ENCODE assay signal across 29 mouse cellular contexts in genomic region chr17:5814641-5814920, GRCm38 (mm10). TPM values are rescaled to one million over a fixed set of nuclear protein-coding genes. Genes with fewer than 3 reads are reported as not detected.
DNase-seq lines count a peak whose midpoint lies in the region; ATAC-seq and TF ChIP-seq lines count a peak whose summit lies in the region.
"Had no signal": no experiment of that assay in that cellular context is flagged by ENCODE, and none has a peak within 500 bp of the region (broad histone marks: within the 10 kb centered on the region; RNA-seq: fewer than 3 reads in every experiment).

No protein-coding gene starts in this region.

- peaks cover 9% of the 10 kb centered on the region; the same call in 1 of the 2 replicates for H3K4me1 ChIP-seq in spleen, adult 2 months (ENCODE audit: control insufficient read depth, insufficient read depth, insufficient read length)
- peaks cover 6% of the 10 kb centered on the region for H3K4me1 ChIP-seq in forebrain, embryonic 15.5 days
- H3K4me1 ChIP-seq in forebrain, postnatal 0 days (ENCODE audit: insufficient read depth) = no peaks in the 10 kb centered on the region

- H3K27ac ChIP-seq in gastrocnemius, adult 2 months = peak overlapping the region; percentile 40
- H3K27ac ChIP-seq in spleen, adult 2 months (ENCODE audit: insufficient read depth, low read length) = peak overlapping the region; percentile 44; the same call in 1 of the 2 replicates
- peak overlapping the region; percentile 91 for H3K27ac ChIP-seq in macrophage
- H3K27ac ChIP-seq in forebrain, embryonic 15.5 days (replicated peaks) = no peak overlapping the region
- H3K27ac ChIP-seq in forebrain, postnatal 0 days (ENCODE audit: low read depth, low read length) = no peak overlapping the region
- H3K27ac ChIP-seq: embryonic facial prominence, embryonic 12.5 days; kidney, embryonic 15.5 days; layer of hippocampus, adult 2 months; left cerebral cortex, adult 2 months; liver, embryonic 12.5 days; midbrain, embryonic 12.5 days; neural tube, embryonic 13.5 days had no signal

- no peak overlapping the region for H3K4me2 ChIP-seq in forebrain, embryonic 15.5 days (replicated peaks)
- H3K4me2 ChIP-seq in forebrain, postnatal 0 days (ENCODE audit: low read depth) = no peak overlapping the region
- H3K4me2 ChIP-seq: embryonic facial prominence, embryonic 12.5 days; kidney, embryonic 15.5 days; liver, embryonic 12.5 days; midbrain, embryonic 12.5 days; neural tube, embryonic 13.5 days had no signal

- no peak for DNase-seq in gastrocnemius, adult 2 months
- no peak for DNase-seq in gastrocnemius, postnatal 25 days
- no peak for DNase-seq in spleen, adult 2 months (ENCODE audit: low read depth in 1 of 2, low spot score in 2 of 2)
- no peak for DNase-seq in spleen, adult 12 weeks (ENCODE audit: low spot score)
- no peak for DNase-seq in forebrain, postnatal 0 days
- no peak for DNase-seq in left cerebral cortex, postnatal 14 days (ENCODE audit: low spot score in 2 of 2)
- DNase-seq: adrenal gland, postnatal 25 days; cerebellum, adult 18-20 months; cerebellum, postnatal 10 days; gastrocnemius, postnatal 36 days; kidney, adult 18-20 months; kidney, postnatal 36 days; left cerebral cortex, postnatal 4 days; liver, postnatal 0 days; right cerebral cortex, postnatal 25 days; spleen, adult 18-20 months; thymus, adult 2 months; thymus, postnatal 36 days had no signal

- intact Hi-C loops in gastrocnemius, adult 2 months (cut with DNase I) = no loop called here
- intact Hi-C loops in left cerebral cortex, postnatal 14 days (cut with DNase I) = no loop called here

- ATAC-seq in forebrain, embryonic 15.5 days (replicated peaks) = no peak
- ATAC-seq in forebrain, postnatal 0 days = no peak
- ATAC-seq: hindbrain, embryonic 16.5 days; liver, embryonic 12.5 days had no signal

- no peak for TF ChIP-seq POLR2A in spleen, adult 2 months (IDR thresholded peaks at IDR 0.05; ENCODE audit: low read depth, low read length)

- no peaks in the 10 kb centered on the region for H3K9me3 ChIP-seq in forebrain, embryonic 15.5 days
- no peaks in the 10 kb centered on the region for H3K9me3 ChIP-seq in forebrain, postnatal 0 days (ENCODE audit: low read length)
- H3K9me3 ChIP-seq: embryonic facial prominence, embryonic 12.5 days; kidney, embryonic 15.5 days; liver, embryonic 12.5 days; neural tube, embryonic 13.5 days had no signal

- TF ChIP-seq CTCF in gastrocnemius, adult 2 months (IDR thresholded peaks at IDR 0.05) = no peak
- no peak for TF ChIP-seq CTCF in spleen, adult 2 months (IDR thresholded peaks at IDR 0.05; ENCODE audit: extremely low read depth, insufficient read depth, insufficient read length, insufficient replicate concordance)
- no peak for TF ChIP-seq CTCF in forebrain, postnatal 0 days (IDR thresholded peaks at IDR 0.05; ENCODE audit: low read depth)

- no peaks in the 10 kb centered on the region for H3K36me3 ChIP-seq in spleen, adult 2 months (ENCODE audit: control insufficient read depth, insufficient read depth, low read length)
- H3K36me3 ChIP-seq in macrophage (ENCODE audit: inconsistent target) = no peaks in the 10 kb centered on the region
- H3K36me3 ChIP-seq in forebrain, embryonic 15.5 days = no peaks in the 10 kb centered on the region
- H3K36me3 ChIP-seq in forebrain, postnatal 0 days (ENCODE audit: insufficient read depth) = no peaks in the 10 kb centered on the region
- H3K36me3 ChIP-seq: embryonic facial prominence, embryonic 12.5 days; G1E; kidney, embryonic 15.5 days; liver, embryonic 12.5 days; midbrain, embryonic 12.5 days; neural tube, embryonic 13.5 days had no signal

- H3K4me3 ChIP-seq in gastrocnemius, adult 2 months = no peak overlapping the region
- no peak overlapping the region for H3K4me3 ChIP-seq in spleen, adult 2 months (ENCODE audit: extremely low read depth, insufficient read depth, insufficient read length)
- no peak overlapping the region for H3K4me3 ChIP-seq in macrophage (ENCODE audit: inconsistent target)
- no peak overlapping the region for H3K4me3 ChIP-seq in forebrain, embryonic 15.5 days
- no peak overlapping the region for H3K4me3 ChIP-seq in forebrain, postnatal 0 days (ENCODE audit: low read depth, low read length)
- H3K4me3 ChIP-seq: embryonic facial prominence, embryonic 12.5 days; kidney, embryonic 15.5 days; layer of hippocampus, adult 2 months; left cerebral cortex, adult 2 months; liver, embryonic 12.5 days; midbrain, embryonic 12.5 days; neural tube, embryonic 13.5 days had no signal

- no peaks in the 10 kb centered on the region for H3K79me2 ChIP-seq in macrophage (ENCODE audit: inconsistent target)

- 16% methylated on average over 1 of the region's 1 CpGs for WGBS in spleen, adult 2 months
- 16% methylated on average over 1 of the region's 1 CpGs for WGBS in macrophage (ENCODE audit: missing documents)
- 80% methylated on average over 1 of the region's 1 CpGs for whole genome bisulfite sequencing in forebrain, embryonic 15.5 days
- 63% methylated on average over 1 of the region's 1 CpGs for WGBS in forebrain, postnatal 0 days

- H3K9ac ChIP-seq in forebrain, embryonic 15.5 days (replicated peaks) = no peak overlapping the region
- H3K9ac ChIP-seq in forebrain, postnatal 0 days = no peak overlapping the region
- H3K9ac ChIP-seq: embryonic facial prominence, embryonic 12.5 days; kidney, embryonic 15.5 days; liver, embryonic 12.5 days; liver, postnatal 0 days; midbrain, embryonic 12.5 days; neural tube, embryonic 13.5 days had no signal

- no peaks in the 10 kb centered on the region for H3K27me3 ChIP-seq in spleen, adult 2 months (ENCODE audit: control insufficient read depth, insufficient read depth, low read length)
- no peaks in the 10 kb centered on the region for H3K27me3 ChIP-seq in forebrain, embryonic 15.5 days
- no peaks in the 10 kb centered on the region for H3K27me3 ChIP-seq in forebrain, postnatal 0 days (ENCODE audit: insufficient read depth, low read length)
- H3K27me3 ChIP-seq: embryonic facial prominence, embryonic 12.5 days; kidney, embryonic 15.5 days; liver, embryonic 12.5 days; midbrain, embryonic 12.5 days; neural tube, embryonic 13.5 days had no signal

RNA-seq across cellular contexts. Expression of gene Snx9, which starts 26.5 kb away (rescaled TPM):
- 10 to 100 TPM; 22.9 to 29.6 TPM for total RNA-seq in gastrocnemius, adult 2 months (2021)
- 10 to 100 TPM; 21.5 to 22.4 TPM for total RNA-seq in gastrocnemius, postnatal 25 days (2021)
- polyA plus RNA-seq in spleen, adult 2 months (2012; rRNA removed) = 22.1 and 26.6 TPM in 2 replicates
- 100 to 1,000 TPM in 4 of 26 experiments, 10 to 100 TPM in 22; 41.9 to 208 (median 75.3) TPM for total RNA-seq in macrophage (2018; cell fraction: chromatin; rRNA removed)
- 100 to 1,000 TPM in 12 of 26 experiments, 10 to 100 TPM in 14; 50.3 to 124 (median 79.9) TPM for total RNA-seq in macrophage (2018; cell fraction: cytosol; rRNA removed)
- total RNA-seq in macrophage (2018; cell fraction: nucleus; rRNA removed) = 10 to 100 TPM; 41.7 to 89.2 (median 65.9) TPM
- polyA plus RNA-seq in macrophage (2018) = 68.0 to 101 TPM (median 94.1 TPM) in 3 replicates
- 5.9 and 6.9 TPM in 2 replicates for polyA plus RNA-seq in forebrain, embryonic 15.5 days (2015; fragmentation: Nextera tagmentation; extraction: Ambion mirVana)
- total RNA-seq in forebrain, postnatal 0 days (2014; rRNA removed) = 7.6 and 8.7 TPM in 2 replicates
- polyA plus RNA-seq in forebrain, postnatal 0 days (2015; fragmentation: Nextera tagmentation; extraction: Ambion mirVana) = 4.3 and 5.6 TPM in 2 replicates
- 10 to 100 TPM; 11.4 to 12.2 TPM for total RNA-seq in left cerebral cortex, postnatal 14 days (2021)

Comparison
In these comparisons a context has a peak if more than half of its experiments do, and no peak if none do; other contexts are left out.
1. H3K27ac ChIP-seq: peak in gastrocnemius, adult 2 months (single experiment), spleen, adult 2 months (single experiment) and macrophage (single experiment); none in forebrain, embryonic 15.5 days (single experiment) and forebrain, postnatal 0 days (single experiment).